Mouse (Mus musculus) MEL (cell line): Measurements from ENCODE around the gene Ccs.

ENCODE experiments used
- CTCF ChIP-seq, 3 experiments: IDR thresholded peaks in 2 of 3; conservative IDR thresholded peaks in 1 of 3; 2 replicates each; pipeline ENCODE4 v1.5.1; 2011 to 2012; ENCODE audit warnings: low read length in 3 of 3, low read depth in 2 of 3, mild to moderate bottlenecking in 2 of 3, improper control_type of control experiment in 1 of 3, inconsistent platforms in 1 of 3, mixed read lengths in 1 of 3, moderate library complexity in 1 of 3; ENCODE audit not compliant: control insufficient read depth in 1 of 3, insufficient read depth in 1 of 3, poor library complexity in 1 of 3, severe bottlenecking in 1 of 3
- KAT2A ChIP-seq: conservative IDR thresholded peaks from 2 replicates; pipeline ENCODE4 v1.6.1; 2012; ENCODE audit warnings: low read depth, low read length, improper control_type of control experiment, inconsistent platforms
- TAL1 ChIP-seq: IDR thresholded peaks from 2 replicates; pipeline ENCODE4 v1.6.1; 2012; ENCODE audit warnings: mild to moderate bottlenecking, inconsistent platforms, low read length, moderate library complexity, mixed read lengths
- UBTF ChIP-seq: IDR thresholded peaks from 2 replicates; pipeline ENCODE4 v1.6.1; 2012; ENCODE audit warnings: low read depth, mild to moderate bottlenecking, inconsistent platforms, low read length, improper control_type of control experiment, moderate library complexity, borderline replicate concordance; ENCODE audit not compliant: insufficient read depth
- USF1 ChIP-seq: IDR thresholded peaks from 2 replicates; pipeline ENCODE4 v1.6.1; 2014; ENCODE audit warnings: low read depth, mild to moderate bottlenecking, inconsistent platforms, low read length, improper control_type of control experiment, moderate library complexity
- ZKSCAN1 ChIP-seq: IDR thresholded peaks from 2 replicates; pipeline ENCODE4 v1.6.1; 2012; ENCODE audit warnings: low read depth, mild to moderate bottlenecking, inconsistent platforms, low read length, improper control_type of control experiment, moderate library complexity
- ZMIZ1 ChIP-seq: IDR thresholded peaks from 2 replicates; pipeline ENCODE4 v1.6.1; 2012; ENCODE audit warnings: low read depth, mild to moderate bottlenecking, inconsistent platforms, low read length, improper control_type of control experiment, moderate library complexity

- TF ChIP-seq ZKSCAN1 = no peak
- no peak for TF ChIP-seq TAL1
- no peak for TF ChIP-seq CTCF (IDR thresholded peaks at IDR 0.05 in 2 of 3, conservative IDR thresholded peaks at IDR 0.05 in 1 of 3; ENCODE audit: control insufficient read depth in 1 of 3, insufficient read depth in 1 of 3, low read depth in 2 of 3, low read length in 3 of 3, poor library complexity in 1 of 3, severe bottlenecking in 1 of 3)
- no peak for TF ChIP-seq USF1
- no peak for TF ChIP-seq UBTF
- no peak for TF ChIP-seq ZMIZ1
- no peak for TF ChIP-seq KAT2A
Observed at GRCm38 (mm10) chr19:4803283-4803682, 35.8 kb downstream of the Ccs start.
